8 mouse cellular contexts compared by ENCODE assay signal in genomic region chr8:95099009-95099408, GRCm38 (mm10). TPM values are rescaled to one million over a fixed set of nuclear protein-coding genes. Genes with fewer than 3 reads are reported as not detected.
DNase-seq lines count a peak whose midpoint lies in the region; ATAC-seq and TF ChIP-seq lines count a peak whose summit lies in the region.
"Had no signal": no experiment of that assay in that cellular context is flagged by ENCODE, and none has a peak within 500 bp of the region (broad histone marks: within the 10 kb centered on the region; RNA-seq: fewer than 3 reads in every experiment).

No protein-coding gene starts in this region.

- peaks cover 93% of the 10 kb centered on the region for H3K36me3 ChIP-seq in hindbrain, embryonic 14.5 days (replicated peaks; ENCODE audit: control insufficient read depth, insufficient read depth)
- peaks cover 8% of the 10 kb centered on the region for H3K36me3 ChIP-seq in midbrain, embryonic 11.5 days (ENCODE audit: control insufficient read depth, insufficient read depth, low read length)

- no peak overlapping the region for H3K4me3 ChIP-seq in hindbrain, embryonic 14.5 days (replicated peaks; ENCODE audit: low read length)
- no peak overlapping the region for H3K4me3 ChIP-seq in midbrain, embryonic 11.5 days (ENCODE audit: low read depth, low read length)
- H3K4me3 ChIP-seq: limb, embryonic 12.5 days had no signal

- DNase-seq in Patski (ENCODE audit: low read depth, low spot score) = no peak
- peak; percentile 50 for DNase-seq in cerebellum, adult 11-12 months
- DNase-seq in forelimb bud, embryonic 11.5 days (ENCODE audit: low read depth, low spot score) = peak; percentile 62
- peak; percentile 80 for DNase-seq in hindbrain, embryonic 14.5 days (ENCODE audit: low spot score)
- peak; percentile 73 to 79 for DNase-seq in left cerebral cortex, adult 18-20 months (ENCODE audit: low spot score in 2 of 2)
- DNase-seq in midbrain, embryonic 11.5 days (ENCODE audit: low spot score, missing footprints) = peak; percentile 95
- peak; percentile 50 for DNase-seq in skeletal muscle tissue, adult 2 months (ENCODE audit: low read depth, low spot score)

- H3K9me3 ChIP-seq in hindbrain, embryonic 14.5 days (ENCODE audit: control insufficient read depth, low read length) = no peaks in the 10 kb centered on the region
- no peaks in the 10 kb centered on the region for H3K9me3 ChIP-seq in midbrain, embryonic 11.5 days (ENCODE audit: control insufficient read depth, low read length)
- H3K9me3 ChIP-seq: limb, embryonic 12.5 days had no signal

- no peaks in the 10 kb centered on the region for H3K27me3 ChIP-seq in Patski
- H3K27me3 ChIP-seq in hindbrain, embryonic 14.5 days (ENCODE audit: control insufficient read depth, insufficient read depth, low read length) = no peaks in the 10 kb centered on the region
- no peaks in the 10 kb centered on the region for H3K27me3 ChIP-seq in midbrain, embryonic 11.5 days (ENCODE audit: control insufficient read depth, insufficient read depth, low read length)
- H3K27me3 ChIP-seq: limb, embryonic 12.5 days had no signal

- CTCF ChIA-PET in Patski (lab: Charles Lee) = interaction anchor here (0.7 to 2.1 kb wide), 3 partner anchors 18 to 116 kb away, joined by 4 to 10 read pairs (median 5); partner anchors contain the start of gene Katnb1

- H3K9ac ChIP-seq in hindbrain, embryonic 14.5 days = no peak overlapping the region
- no peak overlapping the region for H3K9ac ChIP-seq in midbrain, embryonic 11.5 days (ENCODE audit: low read length)
- H3K9ac ChIP-seq: limb, embryonic 12.5 days had no signal

- in situ Hi-C loops in Patski (cut with MboI; ENCODE audit: low pct_unique_long_range_greater_than_20kb) = no loop called here

- ATAC-seq in Patski = peak; percentile 20
- ATAC-seq in hindbrain, embryonic 14.5 days (ENCODE audit: low FRiP score) = peak; percentile 53; the same call in 1 of the 2 replicates
- peak; percentile 49; the same call in 1 of the 2 replicates for ATAC-seq in midbrain, embryonic 11.5 days (ENCODE audit: low FRiP score)

- H3K4me2 ChIP-seq in hindbrain, embryonic 14.5 days (replicated peaks) = no peak overlapping the region
- no peak overlapping the region for H3K4me2 ChIP-seq in midbrain, embryonic 11.5 days
- H3K4me2 ChIP-seq: limb, embryonic 12.5 days had no signal

- no peak overlapping the region for H3K27ac ChIP-seq in hindbrain, embryonic 14.5 days
- no peak overlapping the region for H3K27ac ChIP-seq in midbrain, embryonic 11.5 days (ENCODE audit: low read depth, low read length)
- H3K27ac ChIP-seq: limb, embryonic 12.5 days had no signal

- no peak for TF ChIP-seq CTCF in Patski (IDR thresholded peaks at IDR 0.05)

- POLR2A ChIA-PET in Patski (lab: Charles Lee) = interaction anchor here (1.2 kb wide), 1 partner anchor 28 kb away, joined by 4 read pairs; no protein-coding TSS in a partner anchor

- no peaks in the 10 kb centered on the region for H3K4me1 ChIP-seq in hindbrain, embryonic 14.5 days (replicated peaks; ENCODE audit: control insufficient read depth, insufficient read depth, low read length)
- no peaks in the 10 kb centered on the region for H3K4me1 ChIP-seq in midbrain, embryonic 11.5 days (ENCODE audit: control insufficient read depth, insufficient read depth, low read length)
- H3K4me1 ChIP-seq: limb, embryonic 12.5 days had no signal

- 23% methylated on average over 5 of the region's 5 CpGs for WGBS in hindbrain, embryonic 14.5 days
- 30% methylated on average over 5 of the region's 5 CpGs for WGBS in midbrain, embryonic 11.5 days

RNA-seq across cellular contexts. Expression of gene Katnb1, which starts 18.0 kb away (rescaled TPM):
- polyA plus RNA-seq in Patski (2021) = 28.2 TPM
- polyA plus RNA-seq in hindbrain, embryonic 14.5 days (2014; fragmentation: Nextera tagmentation; extraction: Ambion mirVana) = 36.6 and 39.2 TPM in 2 replicates
- 10 to 100 TPM; 42.1 to 50.6 TPM for total RNA-seq in left cerebral cortex, adult 18-20 months (2021)
- polyA plus RNA-seq in midbrain, embryonic 11.5 days (2014; fragmentation: Nextera tagmentation; extraction: Ambion mirVana) = 27.8 and 30.9 TPM in 2 replicates

RNA-seq across cellular contexts. Expression of gene Drc7, which starts 44.1 kb away (rescaled TPM):
- 0.33 TPM for polyA plus RNA-seq in Patski (2021)
- polyA plus RNA-seq in hindbrain, embryonic 14.5 days (2014; fragmentation: Nextera tagmentation; extraction: Ambion mirVana) = 1.8 and 2.3 TPM in 2 replicates
- under 1 TPM; 0.45 to 0.81 TPM for total RNA-seq in left cerebral cortex, adult 18-20 months (2021)
- 0.14 TPM in 1 of 2 replicates, not detected in the other for polyA plus RNA-seq in midbrain, embryonic 11.5 days (2014; fragmentation: Nextera tagmentation; extraction: Ambion mirVana)
- polyA plus RNA-seq: limb, embryonic 12.5 days had no signal
